Mouse (Mus musculus) thymus, postnatal 14 days (tissue): ENCODE measurements around the gene Cobll1.

Experiments
- DNase-seq: peaks from one replicate; pipeline ENCODE4 v3.0.0; 2021

The Cobll1 gene

GRCm38 (mm10) chr2:65195233-65196010 lies 43.8 kb downstream of the Cobll1 start:
- no peak for DNase-seq

GRCm38 (mm10) chr2:65193091-65193795 lies 46.0 kb downstream of the Cobll1 start:
- no peak for DNase-seq

- DNase-seq: no peak
Observed at GRCm38 (mm10) chr2:65191398-65191797, 47.8 kb downstream of the Cobll1 start.

- DNase-seq: peak; percentile 59
Observed at GRCm38 (mm10) chr2:65189346-65189745, 49.9 kb downstream of the Cobll1 start.

GRCm38 (mm10) chr2:65188585-65188984 lies 50.6 kb downstream of the Cobll1 start:
- peak; percentile 33 for DNase-seq

- no peak for DNase-seq
Observed at GRCm38 (mm10) chr2:65187652-65188051, 51.6 kb downstream of the Cobll1 start.

GRCm38 (mm10) chr2:65187164-65187563 lies 52.0 kb downstream of the Cobll1 start:
- no peak for DNase-seq

- peak; percentile 36 for DNase-seq
Observed at GRCm38 (mm10) chr2:65182747-65183146, 56.5 kb downstream of the Cobll1 start.

GRCm38 (mm10) chr2:65181736-65182135 lies 57.5 kb downstream of the Cobll1 start:
- DNase-seq: no peak

GRCm38 (mm10) chr2:65181066-65181716 lies 58.0 kb downstream of the Cobll1 start:
- DNase-seq: peak; percentile 9

- no peak for DNase-seq
Observed at GRCm38 (mm10) chr2:65175645-65176044, 63.6 kb downstream of the Cobll1 start.

GRCm38 (mm10) chr2:65172071-65172470 lies 67.1 kb downstream of the Cobll1 start:
- DNase-seq: no peak

- no peak for DNase-seq
Observed at GRCm38 (mm10) chr2:65171516-65171915, 67.7 kb downstream of the Cobll1 start.

GRCm38 (mm10) chr2:65170693-65171456 lies 68.3 kb downstream of the Cobll1 start:
- DNase-seq: no peak

GRCm38 (mm10) chr2:65170256-65170655 lies 68.9 kb downstream of the Cobll1 start:
- DNase-seq: no peak

- DNase-seq: no peak
Observed at GRCm38 (mm10) chr2:65163990-65164389, 75.2 kb downstream of the Cobll1 start.

- no peak for DNase-seq
Observed at GRCm38 (mm10) chr2:65162625-65163024, 76.6 kb downstream of the Cobll1 start.

- no peak for DNase-seq
Observed at GRCm38 (mm10) chr2:65161715-65162114, 77.5 kb downstream of the Cobll1 start.

- no peak for DNase-seq
Observed at GRCm38 (mm10) chr2:65157981-65158651, 81.1 kb downstream of the Cobll1 start.

GRCm38 (mm10) chr2:65157325-65157724 lies 81.9 kb downstream of the Cobll1 start:
- no peak for DNase-seq

- no peak for DNase-seq
Observed at GRCm38 (mm10) chr2:65148928-65149327, 90.3 kb downstream of the Cobll1 start.

GRCm38 (mm10) chr2:65147431-65147830 lies 91.8 kb downstream of the Cobll1 start:
- DNase-seq: no peak
